In genomic region chr9:36898560-36898959, GRCm38 (mm10) we compare ENCODE assay signal across 16 mouse cellular contexts.
DNase-seq lines count a peak whose midpoint lies in the region; ATAC-seq and TF ChIP-seq lines count a peak whose summit lies in the region.
"Had no signal": no experiment of that assay in that cellular context is flagged by ENCODE, and none has a peak within 500 bp of the region (broad histone marks: within the 10 kb centered on the region; RNA-seq: fewer than 3 reads in every experiment).

No protein-coding gene starts in this region.

- H3K36me3 ChIP-seq in heart, embryonic 10.5 days = no peaks in the 10 kb centered on the region
- no peaks in the 10 kb centered on the region for H3K36me3 ChIP-seq in C2C12 (ENCODE audit: control insufficient read depth, insufficient read depth)
- H3K36me3 ChIP-seq in intestine, embryonic 15.5 days = no peaks in the 10 kb centered on the region

- no peak overlapping the region for H3K4me3 ChIP-seq in heart, embryonic 10.5 days
- no peak overlapping the region for H3K4me3 ChIP-seq in C2C12 (ENCODE audit: insufficient read depth, poor library complexity, severe bottlenecking)
- H3K4me3 ChIP-seq in intestine, embryonic 15.5 days (replicated peaks) = no peak overlapping the region
- H3K4me3 ChIP-seq: embryonic facial prominence, embryonic 12.5 days; limb, embryonic 12.5 days; midbrain, embryonic 12.5 days had no signal

- H3K4me1 ChIP-seq in heart, embryonic 10.5 days = 0 out of 2 replicates have a peak, but pooled peaks cover 8% of the 10 kb centered on the region
- H3K4me1 ChIP-seq in intestine, embryonic 15.5 days (replicated peaks) = no peaks in the 10 kb centered on the region
- H3K4me1 ChIP-seq: embryonic facial prominence, embryonic 12.5 days; limb, embryonic 12.5 days; midbrain, embryonic 12.5 days had no signal

- no peaks in the 10 kb centered on the region for H3K79me2 ChIP-seq in C2C12 (ENCODE audit: control insufficient read depth, insufficient read depth)

- no peak overlapping the region for H3K4me2 ChIP-seq in intestine, embryonic 15.5 days (replicated peaks)
- H3K4me2 ChIP-seq: embryonic facial prominence, embryonic 12.5 days; limb, embryonic 12.5 days; lung, embryonic 14.5 days; midbrain, embryonic 12.5 days had no signal

- H3ac ChIP-seq in C2C12 (ENCODE audit: control insufficient read depth, insufficient read length, low read depth) = no peak overlapping the region

- intact Hi-C loops in gastrocnemius, postnatal 14 days (cut with DNase I; ENCODE audit: low total_unique reads) = no loop called here

- no peak overlapping the region for H3K9ac ChIP-seq in intestine, embryonic 15.5 days
- H3K9ac ChIP-seq: embryonic facial prominence, embryonic 12.5 days; limb, embryonic 12.5 days; lung, embryonic 14.5 days; midbrain, embryonic 12.5 days had no signal

- H3K9me3 ChIP-seq in heart, embryonic 10.5 days = no peaks in the 10 kb centered on the region
- H3K9me3 ChIP-seq in intestine, embryonic 15.5 days = no peaks in the 10 kb centered on the region
- H3K9me3 ChIP-seq: embryonic facial prominence, embryonic 12.5 days; limb, embryonic 12.5 days; midbrain, embryonic 12.5 days had no signal

- no peak for TF ChIP-seq CTCF in C2C12 (IDR thresholded peaks at IDR 0.05; ENCODE audit: control insufficient read depth, insufficient read depth, insufficient read length)

- DNase-seq in heart, adult 18-20 months = peak; percentile 79 to 88
- DNase-seq in heart, embryonic 10.5 days (ENCODE audit: low spot score) = no peak
- DNase-seq in gastrocnemius, postnatal 14 days = peak; percentile 60
- DNase-seq in heart, postnatal 4 days = peak; percentile 62
- no peak for DNase-seq in embryo, embryonic 10 days (ENCODE audit: low spot score)
- DNase-seq in adrenal gland, postnatal 10 days = no peak
- DNase-seq: cerebellum, postnatal 14 days; kidney, postnatal 10 days; layer of hippocampus, postnatal 36 days; lung, embryonic 14.5 days had no signal

- no peak for ATAC-seq in intestine, embryonic 15.5 days
- ATAC-seq: inflammation-experienced regulatory T-cells, adult 6 months had no signal

- no peaks in the 10 kb centered on the region for H3K79me3 ChIP-seq in C2C12 (ENCODE audit: low read depth)

- 87% methylated on average over 3 of the region's 3 CpGs for WGBS in heart, embryonic 10.5 days
- 97% methylated on average over 3 of the region's 3 CpGs for WGBS in intestine, embryonic 15.5 days

- no peaks in the 10 kb centered on the region for H3K27me3 ChIP-seq in heart, embryonic 10.5 days (ENCODE audit: insufficient read depth, poor library complexity, severe bottlenecking)
- no peaks in the 10 kb centered on the region for H3K27me3 ChIP-seq in C2C12 (ENCODE audit: control insufficient read depth, insufficient read depth, insufficient read length)
- no peaks in the 10 kb centered on the region for H3K27me3 ChIP-seq in intestine, embryonic 15.5 days (replicated peaks)
- H3K27me3 ChIP-seq: embryonic facial prominence, embryonic 12.5 days; midbrain, embryonic 12.5 days had no signal

- H3K27ac ChIP-seq in heart, embryonic 10.5 days = no peak overlapping the region
- no peak overlapping the region for H3K27ac ChIP-seq in intestine, embryonic 15.5 days
- H3K27ac ChIP-seq: embryonic facial prominence, embryonic 12.5 days; limb, embryonic 12.5 days; midbrain, embryonic 12.5 days had no signal

TF ChIP-seq in C2C12, 6 proteins besides CTCF, POLR2A, EP300 and RAD21:
- TF ChIP-seq CEBPB (IDR thresholded peaks at IDR 0.05; ENCODE audit: low read depth) (no peak), FOSL1 (IDR thresholded peaks at IDR 0.05; ENCODE audit: insufficient read depth, low read length, poor library complexity, severe bottlenecking) (no peak), MAX (IDR thresholded peaks at IDR 0.05) (no peak), MYOG (IDR thresholded peaks at IDR 0.05; ENCODE audit: control insufficient read depth, extremely low read depth, insufficient read length) (no peak), MYOD1 (IDR thresholded peaks at IDR 0.05; ENCODE audit: control insufficient read depth, insufficient read length, low read depth) (peak; percentile 21), USF1 (IDR thresholded peaks at IDR 0.05; ENCODE audit: low read depth) (peak; percentile 53)

Comparison
In these comparisons a context has a peak if more than half of its experiments do, and no peak if none do; other contexts are left out.
1. DNase-seq: peak in heart, adult 18-20 months (2 of 2), gastrocnemius, postnatal 14 days (single experiment) and heart, postnatal 4 days (single experiment); none in heart, embryonic 10.5 days (single experiment), embryo, embryonic 10 days (single experiment) and adrenal gland, postnatal 10 days (single experiment).